Mouse (Mus musculus): ENCODE measurements around the gene A730071L15Rik. TPM values are rescaled to one million over a fixed set of nuclear protein-coding genes. Genes with fewer than 3 reads are reported as not detected.

A730071L15Rik gene
- polyA plus RNA-seq (2012; rRNA removed): 0.06 TPM in 1 of 2 replicates, not detected in the other

DNA sequence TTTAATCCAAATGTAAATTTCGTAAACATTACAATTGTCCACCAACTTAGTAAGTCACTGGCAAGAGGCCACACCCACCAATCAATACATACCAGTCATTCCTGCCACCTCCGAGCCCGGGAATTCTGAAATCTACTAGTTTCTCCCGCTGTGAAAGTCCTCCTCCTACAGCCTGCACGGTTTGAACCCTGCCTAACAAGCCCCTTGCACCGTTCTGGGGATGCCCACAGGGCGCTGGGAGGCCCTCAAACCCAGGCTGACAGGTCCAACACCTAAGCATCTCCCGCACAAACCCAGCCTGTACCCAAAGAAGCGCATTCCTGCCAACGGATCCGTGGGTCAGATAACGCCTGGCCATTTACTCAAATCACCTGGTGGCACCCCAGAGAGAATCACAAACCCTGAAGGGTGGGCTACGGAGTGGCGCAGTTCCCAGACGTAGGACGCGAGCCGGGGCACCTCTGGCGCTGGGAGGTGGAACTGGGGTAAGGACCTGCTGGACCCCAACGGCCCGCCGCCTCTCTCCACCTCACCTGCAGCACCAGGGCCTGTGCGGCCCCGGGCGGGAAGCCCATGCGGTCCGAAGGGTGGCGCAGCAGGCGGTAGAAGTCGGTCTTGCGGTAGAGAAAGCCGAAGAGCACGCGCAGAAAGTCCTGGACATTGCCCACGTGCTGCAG lies at the start of gene A730071L15Rik:
Gene A730071L15Rik, plus strand, starts transcription at position 620 of the 677 bp plus-strand sequence.

DNA sequence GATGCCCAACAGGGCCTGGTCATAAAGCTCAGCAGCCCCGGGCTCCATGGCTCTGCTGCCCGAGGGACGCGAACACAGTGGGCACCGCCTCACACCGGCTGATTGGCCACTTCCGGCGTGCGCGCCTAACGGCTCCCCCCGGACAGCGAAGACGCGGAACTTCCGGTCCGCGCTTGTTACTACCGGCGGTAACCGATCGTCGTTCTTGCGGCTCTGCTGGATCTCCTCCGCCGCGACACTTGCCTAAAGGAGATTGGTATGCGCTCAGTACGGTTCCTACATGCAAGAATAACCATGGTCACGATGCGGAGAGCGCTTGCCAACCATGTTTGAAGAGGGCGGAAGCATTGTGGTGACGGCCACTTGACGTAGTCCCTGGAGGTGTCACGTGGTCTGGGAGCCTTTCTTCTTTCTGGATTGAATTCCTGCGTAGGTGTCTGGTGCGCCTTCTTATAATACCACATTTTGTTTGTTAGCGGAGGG lies 299 bp downstream of the A730071L15Rik start, which contains the start of gene Nudcd3:
Gene Nudcd3, minus strand, starts transcription at position 329 of the 483 bp plus-strand sequence.

DNA sequence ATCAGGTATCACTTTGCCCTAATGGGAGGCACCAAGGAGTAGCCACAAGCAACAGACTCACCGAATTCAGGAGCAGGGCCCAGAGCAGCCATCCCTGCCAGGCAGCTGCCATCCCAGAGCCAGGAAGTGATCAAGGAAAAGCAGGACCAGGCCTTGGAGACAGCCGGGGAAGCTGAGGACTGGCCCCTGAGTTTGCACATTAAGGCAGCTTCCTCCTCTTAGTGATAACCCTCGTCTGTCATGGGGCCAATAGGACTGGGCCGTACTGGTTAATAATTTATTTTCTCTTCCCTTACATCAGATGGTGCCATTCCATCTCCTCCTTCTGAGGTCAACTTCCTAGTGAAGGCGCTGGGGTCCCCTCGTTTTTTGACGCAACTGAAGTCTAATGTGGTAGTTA lies 30.2 kb downstream of the A730071L15Rik start, which contains the start of gene Npc1l1:
Gene Npc1l1, minus strand, starts transcription at position 132 of the 400 bp plus-strand sequence.

Other genes with a start within 250 kb of the A730071L15Rik start
- gene Gck, start 249.9 kb upstream of the A730071L15Rik start, polyA plus RNA-seq (2012; rRNA removed): 0.31 and 0.57 TPM in 2 replicates
- gene Ykt6, start 244.3 kb upstream of the A730071L15Rik start, polyA plus RNA-seq (2012; rRNA removed): 31.5 and 33.7 TPM in 2 replicates
- 1.9 and 4.0 TPM in 2 replicates for gene Camk2b, start 133.7 kb upstream of the A730071L15Rik start, polyA plus RNA-seq (2012; rRNA removed)
- gene Nudcd3, start 386 bp downstream of the A730071L15Rik start, polyA plus RNA-seq (2012; rRNA removed): 14.1 and 16.8 TPM in 2 replicates
- gene Npc1l1, start 30.1 kb downstream of the A730071L15Rik start, polyA plus RNA-seq (2012; rRNA removed): 1.8 and 4.0 TPM in 2 replicates
- 9.3 and 11.1 TPM in 2 replicates for gene Ddx56, start 67.7 kb downstream of the A730071L15Rik start, polyA plus RNA-seq (2012; rRNA removed)
- 52.7 and 52.8 TPM in 2 replicates for gene Tmed4, start 74.8 kb downstream of the A730071L15Rik start, polyA plus RNA-seq (2012; rRNA removed)
- gene Ogdh, start 91.6 kb downstream of the A730071L15Rik start, polyA plus RNA-seq (2012; rRNA removed): 86.7 and 98.5 TPM in 2 replicates
- 44.4 and 49.9 TPM in 2 replicates for gene Zmiz2, start 189.0 kb downstream of the A730071L15Rik start, polyA plus RNA-seq (2012; rRNA removed)
- gene Ppia, start 215.4 kb downstream of the A730071L15Rik start, polyA plus RNA-seq (2012; rRNA removed): 121 and 182 TPM in 2 replicates
- gene H2afv, start 244.4 kb downstream of the A730071L15Rik start, polyA plus RNA-seq (2012; rRNA removed): 8.1 and 10.3 TPM in 2 replicates

All from stomach, adult 2 months (tissue).